10 mouse cellular contexts compared by ENCODE assay signal in genomic region chr12:12148659-12149399, GRCm38 (mm10).
A peak's percentile ranks its signal among the peaks of the same experiment; 100 is the strongest.
DNase-seq lines count a peak whose midpoint lies in the region; ATAC-seq and TF ChIP-seq lines count a peak whose summit lies in the region.
"Had no signal": no experiment of that assay in that cellular context is flagged by ENCODE, and none has a peak within 500 bp of the region (broad histone marks: within the 10 kb centered on the region; RNA-seq: fewer than 3 reads in every experiment).

No protein-coding gene starts in this region.

- WGBS in forebrain, embryonic 15.5 days, result 67% methylated on average over 3 of the region's 3 CpGs
- 58% methylated on average over 3 of the region's 3 CpGs for WGBS in midbrain, embryonic 16.5 days
- WGBS in liver, embryonic 12.5 days (ENCODE audit: insufficient replicate concordance), result 42% methylated on average over 3 of the region's 3 CpGs

- H3K36me3 ChIP-seq in forebrain, embryonic 15.5 days, result no peaks in the 10 kb centered on the region
- no peaks in the 10 kb centered on the region for H3K36me3 ChIP-seq in midbrain, embryonic 16.5 days (ENCODE audit: control insufficient read depth, insufficient read depth, low read length)
- no peaks in the 10 kb centered on the region for H3K36me3 ChIP-seq in liver, embryonic 12.5 days
- H3K36me3 ChIP-seq: embryonic facial prominence, embryonic 13.5 days; limb, embryonic 12.5 days had no signal

- no peaks in the 10 kb centered on the region for H3K4me1 ChIP-seq in forebrain, embryonic 15.5 days
- peaks cover 2% of the 10 kb centered on the region; the same call in 1 of the 2 replicates for H3K4me1 ChIP-seq in midbrain, embryonic 16.5 days (ENCODE audit: control insufficient read depth, insufficient read depth, low read length)
- H3K4me1 ChIP-seq in liver, embryonic 12.5 days, result no peaks in the 10 kb centered on the region
- H3K4me1 ChIP-seq: embryonic facial prominence, embryonic 13.5 days; limb, embryonic 12.5 days had no signal

- H3K27ac ChIP-seq in layer of hippocampus, adult 2 months, result no peak overlapping the region
- H3K27ac ChIP-seq in forebrain, embryonic 15.5 days (replicated peaks), result no peak overlapping the region
- H3K27ac ChIP-seq in midbrain, embryonic 16.5 days (ENCODE audit: low read length), result no peak overlapping the region
- H3K27ac ChIP-seq in liver, embryonic 12.5 days, result no peak overlapping the region
- H3K27ac ChIP-seq: embryonic facial prominence, embryonic 13.5 days; limb, embryonic 12.5 days had no signal

- H3K4me3 ChIP-seq in layer of hippocampus, adult 2 months, result no peak overlapping the region
- no peak overlapping the region for H3K4me3 ChIP-seq in forebrain, embryonic 15.5 days
- H3K4me3 ChIP-seq in midbrain, embryonic 16.5 days (ENCODE audit: low read depth, low read length), result no peak overlapping the region
- no peak overlapping the region for H3K4me3 ChIP-seq in liver, embryonic 12.5 days
- H3K4me3 ChIP-seq: embryonic facial prominence, embryonic 13.5 days; limb, embryonic 12.5 days had no signal

- peak; percentile 40 to 44 for DNase-seq in layer of hippocampus, adult 2 months (ENCODE audit: low spot score in 2 of 2)
- no peak for DNase-seq in layer of hippocampus, postnatal 36 days
- peak; percentile 47 for DNase-seq in ZHBTc4 (ENCODE audit: low read depth, low spot score)
- DNase-seq in c-Kit-positive CD71-positive TER-119-positive erythroid progenitor cells, embryonic 14.5 days (ENCODE audit: low spot score), result no peak
- DNase-seq in gastrocnemius, postnatal 14 days, result no peak

- H3K27me3 ChIP-seq in forebrain, embryonic 15.5 days, result no peaks in the 10 kb centered on the region
- H3K27me3 ChIP-seq in midbrain, embryonic 16.5 days (ENCODE audit: control insufficient read depth, insufficient read depth, low read depth, low read length), result no peaks in the 10 kb centered on the region
- H3K27me3 ChIP-seq in liver, embryonic 12.5 days (replicated peaks), result no peaks in the 10 kb centered on the region
- H3K27me3 ChIP-seq: embryonic facial prominence, embryonic 13.5 days; limb, embryonic 12.5 days had no signal

- no peak overlapping the region for H3K4me2 ChIP-seq in forebrain, embryonic 15.5 days (replicated peaks)
- no peak overlapping the region for H3K4me2 ChIP-seq in midbrain, embryonic 16.5 days (ENCODE audit: low read length)
- H3K4me2 ChIP-seq in liver, embryonic 12.5 days, result no peak overlapping the region
- H3K4me2 ChIP-seq: embryonic facial prominence, embryonic 13.5 days; limb, embryonic 12.5 days had no signal

- intact Hi-C loops in gastrocnemius, postnatal 14 days (cut with DNase I; ENCODE audit: low total_unique reads), result loop anchor here (5.0 kb wide), 1 partner anchor 797 kb away; no protein-coding TSS in a partner anchor

- ATAC-seq in forebrain, embryonic 15.5 days (replicated peaks), result peak; percentile 80
- ATAC-seq in midbrain, embryonic 16.5 days, result peak; percentile 56; the same call in 1 of the 2 replicates
- ATAC-seq in liver, embryonic 12.5 days, result no peak

- H3K9ac ChIP-seq in forebrain, embryonic 15.5 days (replicated peaks), result no peak overlapping the region
- H3K9ac ChIP-seq in midbrain, embryonic 16.5 days (ENCODE audit: low read depth, low read length), result no peak overlapping the region
- H3K9ac ChIP-seq in liver, embryonic 12.5 days, result no peak overlapping the region
- H3K9ac ChIP-seq: embryonic facial prominence, embryonic 13.5 days; limb, embryonic 12.5 days had no signal

- H3K9me3 ChIP-seq in forebrain, embryonic 15.5 days, result no peaks in the 10 kb centered on the region
- no peaks in the 10 kb centered on the region for H3K9me3 ChIP-seq in midbrain, embryonic 16.5 days (replicated peaks; ENCODE audit: control insufficient read depth, low read length, poor library complexity, severe bottlenecking)
- H3K9me3 ChIP-seq in liver, embryonic 12.5 days (replicated peaks), result no peaks in the 10 kb centered on the region
- H3K9me3 ChIP-seq: embryonic facial prominence, embryonic 13.5 days; limb, embryonic 12.5 days had no signal

- TF ChIP-seq CTCF in layer of hippocampus, adult 2 months (conservative IDR thresholded peaks at IDR 0.05), result peak; percentile 85

Comparison
In these comparisons a context has a peak if more than half of its experiments do, and no peak if none do; other contexts are left out.
1. DNase-seq: peak in layer of hippocampus, adult 2 months (2 of 2) and ZHBTc4 (single experiment); none in layer of hippocampus, postnatal 36 days (0 of 2), c-Kit-positive CD71-positive TER-119-positive erythroid progenitor cells, embryonic 14.5 days (single experiment) and gastrocnemius, postnatal 14 days (single experiment).